Mouse (Mus musculus) CH12F3 (cell line): Measurements from ENCODE around the gene Krtcap2.

Source experiments
- in situ Hi-C: fragments of 300-500 bp; cut with MboI; formaldehyde crosslinking; loops from 2 replicates; pipeline ENCODE4 v1.14.3; 2020; ENCODE audit warnings: low sequenced_read_pairs

Krtcap2 gene

GRCm38 (mm10) chr3:89246261-89247100 lies 715 bp downstream of the Krtcap2 start, which contains the start of gene Trim46:
TSS of gene Trim46 (minus strand) at chr3:89246309.
- in situ Hi-C loops, result loop anchor here (5.0 kb wide), 1 partner anchor 36 kb away; the partner anchor contains the start of gene Efna1

- in situ Hi-C loops, result loop anchor here (5.0 kb wide), 1 partner anchor 35 kb away; the partner anchor contains the start of gene Efna1
Measured at GRCm38 (mm10) chr3:89247466-89247865, 1.7 kb downstream of the Krtcap2 start.

- in situ Hi-C loops, result no loop called here
Measured at GRCm38 (mm10) chr3:89250435-89251040, 4.8 kb downstream of the Krtcap2 start.

GRCm38 (mm10) chr3:89251365-89251895 lies 5.7 kb downstream of the Krtcap2 start:
- in situ Hi-C loops, result no loop called here

DNA sequence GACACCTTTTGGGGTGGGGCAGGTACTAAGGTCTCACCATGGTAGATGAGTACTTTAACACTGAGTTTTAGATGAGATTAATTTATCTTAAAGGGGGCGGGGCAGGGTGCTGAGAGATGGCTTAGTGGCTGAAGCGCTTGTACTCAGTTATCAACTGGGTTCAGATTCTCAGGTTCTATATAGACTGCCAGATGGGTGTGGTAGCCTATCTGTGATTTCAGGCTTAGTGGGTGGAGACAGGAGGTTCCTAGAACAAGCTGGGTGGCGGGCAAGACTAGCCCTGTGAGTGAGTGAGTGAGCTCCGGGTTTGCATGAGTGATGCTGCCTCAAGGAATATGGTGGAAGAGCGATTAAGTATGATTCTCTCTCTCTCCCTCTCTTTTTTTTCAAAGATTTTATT lies 9.2 kb downstream of the Krtcap2 start:
- in situ Hi-C loops, result no loop called here

DNA sequence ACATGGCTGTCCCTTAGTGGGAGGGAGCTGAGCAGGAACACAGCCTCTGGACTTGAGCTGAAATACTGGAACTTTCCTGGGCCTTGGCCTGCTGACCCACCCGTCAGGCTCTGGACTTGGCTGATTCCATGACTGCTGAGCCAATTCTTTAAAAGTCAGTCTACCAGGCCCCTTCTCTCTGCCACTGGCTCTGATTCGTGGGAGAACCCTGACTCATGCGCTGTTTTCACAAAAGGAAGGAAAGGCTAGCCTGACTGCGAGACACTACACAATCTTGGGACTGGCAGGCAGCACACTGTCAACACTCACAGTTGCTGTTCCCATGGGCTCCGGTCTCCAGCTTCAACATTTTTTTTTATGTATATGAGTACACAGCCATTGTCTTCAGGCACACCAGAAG lies 10.4 kb downstream of the Krtcap2 start:
- in situ Hi-C loops, result no loop called here

DNA sequence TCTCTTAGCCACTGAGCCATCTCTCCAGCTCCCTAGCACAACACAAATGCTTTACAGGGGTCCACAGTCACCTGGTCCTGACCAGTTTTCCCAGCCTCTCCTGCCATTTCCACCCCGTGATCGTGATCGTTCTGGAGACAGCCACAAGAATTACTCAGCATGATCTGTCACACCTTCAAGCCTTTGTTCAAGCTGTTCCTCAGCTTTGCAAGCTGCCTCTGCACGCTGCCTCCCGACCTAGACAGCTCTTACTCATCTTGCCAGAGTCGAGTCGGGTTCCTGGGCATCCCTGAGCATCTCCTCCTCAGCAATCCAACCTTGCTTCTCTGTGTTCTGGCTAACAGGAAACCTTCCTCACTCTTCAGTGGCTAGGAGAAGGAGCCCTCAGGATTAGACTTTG lies 13.3 kb downstream of the Krtcap2 start, which contains the start of gene Dpm3:
Dpm3 (plus strand) TSS at position 283 of the 400 bp plus-strand sequence.
- in situ Hi-C loops, result no loop called here

DNA sequence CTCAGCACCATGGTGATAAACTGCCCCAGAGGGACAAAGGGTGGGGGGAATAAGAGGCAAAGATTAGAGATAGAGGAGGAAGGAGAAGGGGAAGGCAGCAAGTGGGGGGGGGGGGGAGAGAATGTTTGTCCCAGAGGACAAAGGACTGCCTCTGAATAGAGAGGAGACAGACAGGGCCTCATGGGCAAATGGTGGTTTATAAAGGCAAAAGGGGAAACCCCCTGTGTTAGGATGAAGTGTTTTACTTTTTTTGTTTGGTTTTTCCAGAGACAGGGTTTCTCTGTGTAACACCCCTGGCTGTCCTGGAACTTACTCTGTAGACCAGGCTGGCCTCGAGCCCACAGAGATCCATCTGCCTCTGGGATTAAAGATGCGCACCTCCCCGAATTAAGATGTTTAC lies 14.4 kb downstream of the Krtcap2 start:
- in situ Hi-C loops, result no loop called here

DNA sequence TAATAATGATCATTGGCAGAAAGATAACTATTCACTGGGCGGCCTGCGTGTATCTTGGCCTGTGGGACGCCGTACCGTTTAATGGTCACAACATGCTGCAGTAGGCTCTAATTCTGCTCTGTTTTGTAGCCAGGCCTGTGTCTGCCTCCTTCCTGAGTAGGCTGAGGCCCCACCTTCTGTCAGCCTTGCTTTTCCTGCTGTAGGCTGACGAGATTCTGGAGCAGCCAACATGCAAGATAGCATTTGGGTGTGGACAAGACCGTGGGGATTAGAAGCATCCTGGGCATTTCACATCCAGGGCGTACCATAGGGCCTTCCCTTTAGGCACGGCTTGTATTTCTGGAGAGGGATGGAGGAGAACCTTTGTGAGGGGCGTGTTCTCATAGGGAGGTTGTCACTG lies 16.7 kb downstream of the Krtcap2 start:
- in situ Hi-C loops, result no loop called here

DNA sequence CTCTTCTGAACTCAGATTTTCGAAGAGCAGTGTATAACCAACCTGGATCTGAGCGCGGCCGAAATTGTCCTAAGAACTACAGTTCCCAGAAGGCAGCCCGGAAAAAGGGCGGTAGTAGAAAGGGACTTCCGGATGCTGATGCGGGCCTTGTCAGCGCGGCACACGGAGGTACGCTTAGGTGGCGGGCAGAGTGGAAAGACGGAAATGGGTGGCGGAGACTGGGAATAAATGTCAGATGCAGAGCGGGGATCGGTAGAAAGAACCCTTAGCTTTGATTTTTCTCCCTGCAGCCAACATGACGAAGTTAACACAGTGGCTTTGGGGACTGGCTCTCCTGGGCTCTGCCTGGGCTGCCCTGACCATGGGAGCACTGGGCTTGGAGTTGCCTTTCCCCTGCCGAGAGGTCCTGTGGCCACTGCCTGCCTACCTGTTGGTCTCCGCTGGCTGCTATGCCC lies 20.7 kb downstream of the Krtcap2 start:
- in situ Hi-C loops, result no loop called here

- in situ Hi-C loops, result no loop called here
Measured at GRCm38 (mm10) chr3:89268916-89269315, 23.1 kb downstream of the Krtcap2 start.

- in situ Hi-C loops, result no loop called here
Measured at GRCm38 (mm10) chr3:89270051-89270755, 24.4 kb downstream of the Krtcap2 start, which contains the start of gene Slc50a1. TSS of gene Slc50a1 (minus strand) at chr3:89270570.

- in situ Hi-C loops, result no loop called here
Measured at GRCm38 (mm10) chr3:89270891-89271290, 25.1 kb downstream of the Krtcap2 start.

- in situ Hi-C loops, result no loop called here
Measured at GRCm38 (mm10) chr3:89271760-89272159, 26.0 kb downstream of the Krtcap2 start.

GRCm38 (mm10) chr3:89276061-89276460 lies 30.3 kb downstream of the Krtcap2 start:
- in situ Hi-C loops, result no loop called here

- in situ Hi-C loops, result no loop called here
Measured at GRCm38 (mm10) chr3:89277281-89278021, 31.7 kb downstream of the Krtcap2 start.

DNA sequence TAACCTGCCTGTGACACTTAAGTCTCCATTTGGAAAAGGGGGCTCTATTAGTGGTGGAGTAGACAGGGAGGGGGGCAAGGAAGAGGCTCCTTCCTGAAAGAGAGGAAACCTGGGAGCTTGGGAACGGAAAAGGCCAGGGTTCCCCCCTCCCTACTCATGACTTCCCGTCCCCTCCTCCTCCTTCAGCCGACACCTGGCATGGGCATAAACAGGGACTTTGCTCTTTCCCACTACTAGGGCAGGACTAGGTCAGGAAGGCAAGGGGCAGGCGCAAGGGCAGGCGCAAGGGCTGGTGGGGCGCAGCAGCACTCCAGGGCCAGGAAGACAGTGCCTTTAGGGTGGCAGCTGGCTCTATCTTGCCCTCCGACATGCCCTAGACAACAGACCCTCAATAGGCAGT lies 32.3 kb downstream of the Krtcap2 start:
- in situ Hi-C loops, result no loop called here

DNA sequence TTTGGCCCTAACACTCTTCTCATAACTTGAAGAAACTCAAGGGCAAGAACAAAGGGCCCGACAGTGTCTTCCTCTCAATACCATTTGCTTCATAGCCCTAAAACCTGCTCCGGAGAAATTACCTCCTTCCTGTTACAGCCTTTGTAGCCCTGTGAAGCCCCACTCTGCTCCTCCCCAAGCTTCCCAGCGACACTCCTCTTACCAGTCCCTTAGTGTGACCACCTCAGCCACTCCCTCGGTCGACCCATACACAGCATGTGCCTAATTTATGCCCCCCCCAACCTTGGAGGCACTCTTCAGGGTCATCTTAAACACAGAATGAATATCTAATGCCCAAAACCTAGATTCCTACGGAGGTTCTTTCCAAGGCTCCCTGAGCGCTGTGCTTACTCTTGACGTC lies 32.9 kb downstream of the Krtcap2 start:
- in situ Hi-C loops, result no loop called here

DNA sequence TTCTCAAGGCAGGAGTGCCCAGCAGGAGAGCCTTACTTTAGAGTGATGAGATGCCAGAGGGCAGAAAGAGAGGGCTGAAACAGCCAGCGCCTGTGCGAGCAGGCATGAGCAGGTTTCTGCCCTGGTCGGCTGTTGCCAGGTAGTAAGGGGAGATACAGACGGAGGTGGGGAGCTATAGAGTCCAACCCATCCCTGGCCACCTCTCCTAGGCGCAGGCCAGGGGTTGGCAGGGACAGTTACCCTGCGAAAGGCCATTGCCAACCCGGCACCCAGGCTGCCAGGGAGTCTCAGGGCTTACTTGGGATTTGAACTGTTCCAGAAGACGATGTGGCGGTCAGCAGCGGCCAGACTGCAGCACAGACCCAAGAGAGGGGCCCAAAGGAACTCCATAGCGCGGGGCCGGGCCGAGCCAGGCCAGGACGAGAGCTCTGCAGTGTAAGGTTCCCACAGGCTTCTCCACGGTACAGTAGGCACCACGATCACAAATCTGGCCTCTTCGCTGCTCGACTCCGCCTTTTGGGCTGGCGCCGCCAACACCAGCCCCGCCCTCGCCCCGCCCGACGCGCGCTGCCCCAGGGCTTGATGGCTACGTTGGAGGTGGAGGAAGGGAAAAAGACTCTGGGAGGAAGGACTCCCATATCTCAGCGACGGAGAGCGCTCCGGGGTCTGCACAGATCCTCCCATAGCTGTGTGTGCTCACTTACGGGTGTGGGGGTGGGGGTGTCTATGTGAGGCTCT lies 33.6 kb downstream of the Krtcap2 start:
- in situ Hi-C loops, result no loop called here
